Mouse (Mus musculus): ENCODE measurements around the gene Bco2.

DNA sequence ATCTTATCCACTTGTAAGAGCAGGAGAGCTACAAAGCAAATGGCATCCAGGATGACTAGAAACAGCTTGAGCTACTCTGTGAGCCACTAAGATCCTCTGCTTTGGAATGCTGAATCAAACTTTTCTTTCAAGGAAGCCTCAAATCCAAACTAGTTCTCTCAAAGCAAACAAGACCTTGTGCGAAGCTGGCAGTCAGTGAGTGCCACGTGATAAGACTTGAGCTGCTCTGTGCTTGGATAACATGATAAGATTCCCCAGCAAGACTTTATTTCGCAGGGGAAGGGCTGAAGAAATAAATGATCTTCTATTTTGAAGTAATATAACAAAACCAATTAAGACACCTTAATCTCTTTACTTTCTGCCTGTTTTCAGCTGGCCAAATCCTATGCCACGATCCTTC is 11.0 kb upstream of the Bco2 start:
- TF ChIP-seq CTCF (IDR thresholded peaks at IDR 0.05; ENCODE audit: low read depth), result no peak
- no peak for TF ChIP-seq EP300 (IDR thresholded peaks at IDR 0.05; ENCODE audit: low read depth)

All from liver, embryonic 14.5 days (tissue).